Mouse (Mus musculus) cerebellum, adult 2 months (tissue): Measurements from ENCODE around the gene Pcdh7. TPM values are rescaled to one million over a fixed set of nuclear protein-coding genes. Genes with fewer than 3 reads are reported as not detected.
"Not testable (repeated sequence)": the region's sequence is repeated elsewhere in the genome, so short reads cannot be mapped to it uniquely, and the experiment has no call there.

Experiments
- DNase-seq, 2 experiments: peaks; one replicate each; pipeline ENCODE4 v3.0.0; 2021
- H3K27ac ChIP-seq: fragments of 200-500 bp; 2 replicates; pipeline ENCODE4 v1.5.1; 2012; ENCODE audit warnings: low read length, control low read depth, inconsistent platforms; ENCODE audit not compliant: insufficient read depth
- H3K27me3 ChIP-seq: fragments of 200-500 bp; 2 replicates; pipeline ENCODE4 v1.6.1; 2012; ENCODE audit warnings: inconsistent platforms, mild to moderate bottlenecking, low read length, moderate library complexity; ENCODE audit not compliant: control insufficient read depth, insufficient read depth
- H3K4me1 ChIP-seq: fragments of 200-500 bp; 2 replicates; pipeline ENCODE4 v1.6.1; 2011; ENCODE audit warnings: low read length; ENCODE audit not compliant: control insufficient read depth, insufficient read depth
- H3K4me3 ChIP-seq: fragments of 200-500 bp; replicated peaks from 2 replicates; pipeline ENCODE3; 2011; ENCODE audit warnings: mild to moderate bottlenecking, low read depth, low read length, control low read depth; ENCODE audit not compliant: insufficient read depth
- CTCF ChIP-seq: fragments of 200-500 bp; IDR thresholded peaks from 2 replicates; pipeline ENCODE4 v1.5.1; 2011; ENCODE audit warnings: low read depth, mild to moderate bottlenecking, control low read depth, low read length, moderate library complexity, borderline replicate concordance; ENCODE audit not compliant: insufficient read depth
- POLR2A ChIP-seq: fragments of 200-500 bp; IDR thresholded peaks from 2 replicates; pipeline ENCODE4 v1.6.1; 2011; ENCODE audit warnings: low read length, control low read depth, borderline replicate concordance; ENCODE audit not compliant: insufficient read depth
- WGBS: fragments of 180-500 bp; shearing (Covaris S2); methylation state at CpG from one replicate; pipeline ENCODE4 v1.1.7; 2018; 5-methylcytosine and 5-hydroxymethylcytosine counted together
- polyA plus RNA-seq: library from polyadenylated mRNA; depleted of rRNA; stranded (reverse); fragments of >200 nt; gene quantifications from 2 replicates; pipeline ENCODE4 v1.2.3, GENCODE M21; 2012; rRNA removed

The Pcdh7 gene
- 20.2 and 21.6 TPM in 2 replicates for polyA plus RNA-seq

GRCm38 (mm10) chr5:57717906-57718875 lies at the start of gene Pcdh7:
Gene Pcdh7 (plus strand): TSS chr5:57717967.
- Histone ChIP-seq H3K27ac (peak within 1 kb of the TSS; percentile 15; the same call in 1 of the 2 replicates), H3K4me1 (peaks cover 9% of the 10 kb centered on the region; the same call in 1 of the 2 replicates), H3K27me3 (peaks cover 3% of the 10 kb centered on the region; the same call in 1 of the 2 replicates), H3K4me3 (peak within 1 kb of the TSS; percentile 96)
- peak; percentile 51 to 57 for DNase-seq
- no peak for TF ChIP-seq POLR2A
- no peak for TF ChIP-seq CTCF
- WGBS: under 1% methylated on average over 70 of the region's 70 CpGs

- H3K27me3 ChIP-seq, H3K4me3 ChIP-seq, H3K4me1 ChIP-seq, H3K27ac ChIP-seq, DNase-seq: not testable (repeated sequence)
- 60% methylated on average over 2 of the region's 2 CpGs for WGBS
Observed at GRCm38 (mm10) chr5:57676970-57677369, 40.8 kb upstream of the Pcdh7 start.

GRCm38 (mm10) chr5:57708396-57708795 lies 9.4 kb upstream of the Pcdh7 start:
- TF ChIP-seq CTCF (no peak), POLR2A (no peak)
- WGBS: 35% methylated on average over 2 of the region's 2 CpGs

GRCm38 (mm10) chr5:57713980-57714379 lies 3.8 kb upstream of the Pcdh7 start:
- DNase-seq: peak; percentile 23 to 47
- H3K27ac ChIP-seq: no peak overlapping the region
- 4% methylated on average over 10 of the region's 10 CpGs for WGBS
- TF ChIP-seq CTCF (peak; percentile 35; the same call in 1 of the 2 replicates), POLR2A (no peak)
- peak overlapping the region; percentile 19 for H3K4me3 ChIP-seq
- H3K27me3 ChIP-seq: peaks cover 2% of the 10 kb centered on the region; the same call in 1 of the 2 replicates
- H3K4me1 ChIP-seq: 0 out of 2 replicates have a peak, but pooled peaks cover 3% of the 10 kb centered on the region

More at GRCm38 (mm10) chr5:57708396-57708795, 9.4 kb upstream of the Pcdh7 start:
- Histone ChIP-seq H3K4me3 (no peak overlapping the region), H3K27ac (no peak overlapping the region), H3K4me1 (no peaks in the 10 kb centered on the region), H3K27me3 (no peaks in the 10 kb centered on the region)
- peak in 1 of 2 experiments; percentile 3 for DNase-seq

GRCm38 (mm10) chr5:57714621-57715523 lies 2.9 kb upstream of the Pcdh7 start:
- DNase-seq: peak; percentile 55 to 58
- Histone ChIP-seq H3K27me3 (peaks cover 3% of the 10 kb centered on the region; the same call in 1 of the 2 replicates), H3K27ac (peak overlapping the region; percentile 58; the same call in 1 of the 2 replicates), H3K4me3 (peak overlapping the region; percentile 96), H3K4me1 (0 out of 2 replicates have a peak, but pooled peaks cover 3% of the 10 kb centered on the region)
- under 1% methylated on average over 45 of the region's 45 CpGs for WGBS
- no peak for TF ChIP-seq POLR2A
- TF ChIP-seq CTCF: 0 out of 2 replicates have a peak, but pooled peaks have one; percentile 1

- Histone ChIP-seq H3K4me3 (peak overlapping the region; percentile 96), H3K27me3 (peaks cover 3% of the 10 kb centered on the region; the same call in 1 of the 2 replicates), H3K27ac (peak overlapping the region; percentile 58; the same call in 1 of the 2 replicates), H3K4me1 (peaks cover 9% of the 10 kb centered on the region; the same call in 1 of the 2 replicates)
- peak; percentile 78 for DNase-seq
- WGBS: under 1% methylated on average over 53 of the region's 53 CpGs
- TF ChIP-seq POLR2A: peak; percentile 34; the same call in 1 of the 2 replicates
- TF ChIP-seq CTCF: no peak
Observed at GRCm38 (mm10) chr5:57715524-57716400, 2.0 kb upstream of the Pcdh7 start.
